Mouse (Mus musculus) gastrocnemius, adult 18-20 months (tissue): ENCODE measurements around the gene Hnrnpab. TPM values are rescaled to one million over a fixed set of nuclear protein-coding genes. Genes with fewer than 3 reads are reported as not detected.
A peak's percentile ranks its signal among the peaks of the same experiment; 100 is the strongest.
"Not testable (repeated sequence)": the region's sequence is repeated elsewhere in the genome, so short reads cannot be mapped to it uniquely, and the experiment has no call there.

Source experiments
- DNase-seq: peaks from one replicate; pipeline ENCODE4 v3.0.0; 2021; ENCODE audit warnings: low spot score
- total RNA-seq, 2 experiments: library from RNA; stranded (reverse); gene quantifications; 2 replicates each; pipeline ENCODE4 v1.2.3; 2021

The Hnrnpab gene
- total RNA-seq, 2 experiments from 2014 or later, result 103 to 109 TPM

GRCm38 (mm10) chr11:51635525-51636322 is 29.1 kb upstream of the Hnrnpab start, which contains the start of gene Rmnd5b:
TSS of gene Rmnd5b (minus strand) at chr11:51635896.
- DNase-seq, result peak; percentile 87

DNA sequence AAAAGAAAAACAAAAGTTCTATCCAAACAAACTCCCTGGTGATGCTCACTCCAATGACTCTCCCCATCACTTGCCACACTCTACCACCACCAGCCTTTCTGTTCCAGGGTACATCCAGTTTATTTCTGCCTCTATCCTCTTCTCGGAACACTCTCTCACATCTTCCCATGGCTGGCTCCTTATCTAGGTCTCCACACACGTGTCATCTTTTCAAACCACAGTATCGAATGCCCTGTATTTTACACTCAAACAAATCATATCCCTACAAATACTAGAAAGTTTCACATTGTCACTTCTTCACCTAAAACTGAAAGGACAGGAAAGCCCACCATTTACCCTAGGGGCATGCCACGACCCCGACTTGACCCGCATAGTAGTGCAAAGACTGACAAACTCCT is 28.5 kb upstream of the Hnrnpab start:
- no peak for DNase-seq

DNA sequence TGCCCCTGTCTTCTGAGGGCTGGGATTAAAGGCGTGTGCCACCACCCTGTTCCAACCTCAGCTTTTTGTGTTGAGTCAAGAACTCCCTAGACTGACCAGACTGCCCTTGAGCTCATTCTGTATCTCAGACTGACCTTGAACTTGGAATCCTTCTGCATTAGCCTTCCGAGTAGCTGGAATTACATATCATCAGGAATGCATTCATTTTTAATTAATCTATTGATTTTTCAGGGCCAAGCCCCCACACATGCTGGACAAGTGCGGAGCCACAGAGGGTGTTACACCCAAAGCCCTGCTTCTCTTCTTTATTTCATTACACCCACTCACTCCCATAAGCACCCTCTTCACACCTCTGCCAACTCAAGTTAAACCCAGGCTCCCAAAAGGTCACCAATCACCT is 27.1 kb upstream of the Hnrnpab start:
- DNase-seq, result no peak

DNA sequence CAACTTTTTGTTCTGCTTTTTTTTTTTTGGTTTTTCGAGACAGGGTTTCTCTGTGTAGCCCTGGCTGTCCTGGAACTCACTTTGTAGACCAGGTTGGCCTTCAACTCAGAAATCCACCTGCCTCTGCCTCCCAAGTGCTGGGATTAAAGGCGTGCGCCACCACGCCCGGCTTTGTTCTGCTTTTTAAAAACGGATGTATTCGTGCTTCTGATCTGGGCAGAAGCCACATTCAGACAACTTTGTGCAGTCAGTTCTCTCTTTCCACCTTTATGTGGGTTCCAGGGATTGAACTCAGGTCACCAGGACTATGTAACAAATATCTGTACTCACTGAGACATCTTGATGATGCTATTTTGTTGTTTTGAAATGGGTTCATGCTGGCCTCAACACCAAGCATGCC is 26.6 kb upstream of the Hnrnpab start:
- not testable (repeated sequence) for DNase-seq

GRCm38 (mm10) chr11:51632130-51632753 is 25.6 kb upstream of the Hnrnpab start:
- DNase-seq, result no peak

DNA sequence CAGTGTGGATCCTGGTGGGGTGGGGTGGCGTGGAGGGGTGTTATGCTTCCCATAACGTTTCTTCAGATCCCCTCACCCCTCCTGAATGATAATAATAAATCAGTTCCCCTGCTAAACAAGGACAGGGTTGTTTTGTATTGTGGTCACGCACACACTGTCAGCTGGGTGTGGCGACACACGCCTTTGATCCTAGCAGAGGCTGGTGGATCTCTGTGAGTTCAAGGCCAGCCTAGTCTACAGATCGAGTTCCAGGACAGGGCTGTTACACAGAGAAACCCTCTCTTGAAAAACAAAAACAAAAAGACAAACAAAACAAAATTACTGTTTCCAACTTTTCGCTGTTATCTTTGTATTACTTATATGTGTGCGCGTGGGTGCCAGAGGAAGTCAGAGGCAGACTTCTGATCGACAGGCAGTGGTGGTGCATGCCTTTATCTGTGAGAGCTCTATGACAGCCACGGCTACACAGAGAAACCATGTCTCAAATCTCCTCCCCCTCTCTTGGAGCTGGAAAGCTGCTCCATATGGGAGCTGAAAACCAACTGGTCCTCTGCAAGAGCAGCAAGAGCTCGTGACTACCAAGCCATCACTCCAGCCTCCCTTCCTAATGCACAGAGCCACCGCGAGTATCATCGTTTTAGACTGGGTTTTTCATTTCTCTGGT is 23.1 kb upstream of the Hnrnpab start:
- no peak for DNase-seq

DNA sequence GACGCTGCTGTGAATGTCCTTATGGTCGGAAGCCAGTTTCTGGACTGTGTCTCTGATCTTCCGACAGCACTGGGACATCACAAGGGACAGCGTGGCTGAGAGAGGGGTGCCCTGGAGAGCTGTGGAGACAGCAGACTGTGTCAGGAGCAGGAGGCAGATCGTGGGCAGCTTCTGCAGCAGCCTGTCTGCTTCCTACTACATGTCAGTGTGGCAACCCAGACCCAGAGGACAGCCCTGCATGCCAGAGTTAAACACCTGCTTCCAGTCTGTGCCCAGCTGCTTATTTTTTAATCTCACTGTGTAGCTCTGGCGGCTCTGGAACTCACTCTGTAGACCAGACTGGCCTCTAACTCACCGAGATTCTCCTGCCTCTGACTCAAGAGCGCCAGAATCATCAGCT is 21.3 kb upstream of the Hnrnpab start:
- DNase-seq, result no peak

DNA sequence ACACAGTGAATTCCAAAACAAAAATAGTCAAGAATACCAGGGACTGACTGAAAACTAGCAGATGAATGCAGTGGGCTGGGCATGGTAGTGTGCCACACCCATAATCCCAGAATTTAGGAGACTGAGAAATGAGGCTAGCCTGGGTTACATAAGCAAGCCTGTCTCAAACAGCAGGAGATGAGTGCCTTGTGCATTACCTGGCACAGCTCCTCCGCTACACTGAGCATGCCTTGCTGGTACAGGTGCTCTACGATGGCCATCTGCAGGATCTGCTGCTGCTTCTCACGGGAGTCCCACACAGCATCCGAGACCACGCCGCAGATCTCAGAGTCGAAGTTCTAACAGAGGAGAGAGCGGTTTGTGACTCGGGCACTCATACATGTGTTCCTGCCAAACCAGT is 20.8 kb upstream of the Hnrnpab start:
- no peak for DNase-seq

DNA sequence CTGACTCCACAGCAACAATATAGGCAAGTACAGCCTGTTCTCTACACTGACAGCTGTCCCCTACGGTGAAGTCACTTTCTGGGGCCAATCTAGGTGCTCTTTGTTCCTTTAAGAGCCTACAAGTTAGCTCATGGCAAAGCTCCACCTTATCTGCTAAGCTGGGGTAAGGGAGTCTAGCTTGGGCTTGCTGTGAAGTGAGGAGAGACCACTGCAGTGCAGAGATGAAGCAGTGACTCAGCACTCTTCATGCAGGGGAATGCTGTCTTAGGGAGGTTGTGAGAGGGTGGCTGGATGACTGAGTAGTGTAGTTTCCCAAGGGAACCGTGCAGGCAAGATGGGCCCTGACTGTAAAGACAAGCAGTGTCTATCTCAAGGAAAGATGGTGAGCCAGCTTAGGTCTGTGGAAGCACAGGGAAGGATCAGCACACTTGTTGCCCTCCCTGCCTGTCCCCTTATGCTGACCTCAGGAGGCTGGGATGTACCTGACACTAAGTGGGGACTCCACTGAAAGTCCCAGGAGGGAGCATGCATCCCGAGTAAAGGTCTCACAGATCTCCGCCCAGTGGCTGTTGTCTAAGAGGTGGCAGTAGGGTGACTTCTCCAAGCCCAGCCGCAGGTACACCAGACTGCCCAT is 18.7 kb upstream of the Hnrnpab start:
- no peak for DNase-seq

GRCm38 (mm10) chr11:51622971-51623491 is 16.4 kb upstream of the Hnrnpab start:
- no peak for DNase-seq

DNA sequence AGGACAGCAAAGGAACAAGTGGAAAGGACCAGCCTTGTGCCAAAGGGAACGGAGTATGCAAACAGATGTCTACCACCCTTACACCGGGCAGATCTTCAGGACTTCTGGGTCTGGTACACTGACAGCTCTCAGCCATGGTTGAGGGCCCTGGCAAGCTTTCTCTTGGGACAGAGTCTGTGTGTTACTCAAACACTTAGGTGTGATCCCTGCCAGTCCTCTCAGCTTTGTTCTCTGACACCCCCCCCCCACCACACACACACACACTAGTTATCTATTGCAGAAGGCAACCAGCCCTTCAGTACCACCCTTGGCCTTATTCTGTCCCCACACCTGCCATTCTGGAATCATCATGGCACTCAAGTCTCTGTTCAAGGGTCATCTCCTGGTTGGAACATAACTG is 15.1 kb upstream of the Hnrnpab start:
- no peak for DNase-seq

GRCm38 (mm10) chr11:51620084-51620483 is 13.4 kb upstream of the Hnrnpab start:
- no peak for DNase-seq

- peak; percentile 99 for DNase-seq
These were observed 12.9 kb upstream of the Hnrnpab start, which contains the start of gene Nhp2 for GRCm38 (mm10) chr11:51619409-51620060. TSS of gene Nhp2 (plus strand) at chr11:51619735.

- no peak for DNase-seq
These were observed 12.3 kb upstream of the Hnrnpab start for GRCm38 (mm10) chr11:51618894-51619408.

DNA sequence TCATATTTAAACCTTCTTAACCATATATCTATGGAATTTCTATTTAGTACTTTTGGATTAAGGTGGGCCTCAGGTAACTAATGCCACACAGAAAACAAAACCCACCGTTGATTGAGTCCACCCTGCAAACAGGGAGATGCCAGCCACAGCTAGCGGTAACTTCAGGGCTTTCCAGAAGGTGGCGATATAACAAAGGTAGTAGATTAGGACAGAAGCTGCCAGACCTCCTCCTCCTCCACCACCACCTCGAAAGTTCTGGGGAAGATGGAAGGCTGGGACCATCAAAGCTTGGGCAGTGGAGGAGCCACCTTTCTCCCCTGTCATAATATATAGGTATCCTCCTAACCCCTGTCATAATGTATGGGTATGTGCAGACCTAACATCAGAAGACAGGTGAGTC is 11.0 kb upstream of the Hnrnpab start:
- DNase-seq, result peak; percentile 81

DNA sequence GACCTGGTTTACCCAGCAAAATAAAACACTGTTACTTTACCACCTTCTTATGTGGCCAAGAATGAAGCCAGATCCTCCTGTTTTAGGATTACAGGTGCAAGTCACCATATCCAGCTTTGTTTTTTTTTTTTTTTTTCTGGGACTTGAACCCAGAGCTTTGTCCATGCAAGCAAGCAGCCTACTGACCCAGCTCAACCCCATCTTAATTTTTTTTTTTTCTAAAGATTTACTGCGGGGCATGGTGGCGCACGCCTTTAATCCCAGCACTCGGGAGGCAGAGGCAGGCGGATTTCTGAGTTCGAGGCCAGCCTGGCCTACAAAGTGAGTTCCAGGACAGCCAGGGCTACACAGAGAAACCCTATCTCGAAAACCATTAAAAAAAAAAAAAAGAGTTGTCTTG is 9.5 kb upstream of the Hnrnpab start:
- DNase-seq, result not testable (repeated sequence)

DNA sequence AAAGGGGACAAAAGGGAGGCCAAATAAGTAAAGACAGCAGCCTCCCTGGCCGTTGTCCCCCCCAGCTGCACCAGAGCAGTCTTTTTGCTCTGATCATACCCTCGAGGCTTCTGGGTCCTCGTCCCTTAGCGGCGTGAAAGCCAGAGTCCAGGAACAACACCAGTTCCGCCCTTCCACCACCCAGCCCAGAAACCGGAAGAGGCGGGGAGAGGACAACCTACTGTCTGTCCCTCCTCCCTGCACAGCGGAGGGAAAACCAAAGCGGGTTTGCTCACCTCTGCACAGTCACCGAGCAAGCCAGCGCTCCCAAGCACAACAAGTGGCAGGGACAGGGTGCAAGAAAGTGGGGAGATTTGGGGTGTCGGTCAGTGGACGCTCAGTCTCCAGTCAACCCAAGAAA is 9.0 kb upstream of the Hnrnpab start:
- DNase-seq, result peak; percentile 76

- DNase-seq, result no peak
These were observed 8.5 kb upstream of the Hnrnpab start for GRCm38 (mm10) chr11:51615129-51615528.

GRCm38 (mm10) chr11:51614256-51614655 is 7.6 kb upstream of the Hnrnpab start:
- no peak for DNase-seq

DNA sequence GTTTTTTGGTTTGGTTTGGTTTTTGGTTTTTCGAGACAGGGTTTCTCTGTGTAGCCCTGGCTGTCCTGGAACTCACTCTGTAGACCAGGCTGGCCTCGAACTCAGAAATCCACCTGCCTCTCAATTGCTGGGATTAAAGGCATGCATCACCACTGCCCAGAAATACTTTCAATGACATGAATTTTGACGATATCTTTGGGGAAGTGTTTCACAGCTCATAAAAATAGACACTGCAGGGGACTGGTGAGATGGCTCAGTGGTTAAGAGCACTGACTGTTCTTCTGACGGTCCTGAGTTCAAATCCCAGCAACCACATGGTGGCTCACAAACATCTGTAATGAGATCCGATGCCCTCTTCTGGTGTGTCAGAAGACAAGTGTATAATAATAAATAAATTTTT is 3.3 kb upstream of the Hnrnpab start:
- not testable (repeated sequence) for DNase-seq
